Mouse (Mus musculus) neutrophil, adult 83 days (primary cell): ENCODE measurements around the gene Defb48. TPM values are rescaled to one million over a fixed set of nuclear protein-coding genes. Genes with fewer than 3 reads are reported as not detected.

Experiments used
- total RNA-seq, 2 experiments: library from RNA; stranded (reverse); gene quantifications; one replicate each; pipeline ENCODE4 v1.2.4; 2023

The Defb48 gene
- total RNA-seq, result not detected

DNA sequence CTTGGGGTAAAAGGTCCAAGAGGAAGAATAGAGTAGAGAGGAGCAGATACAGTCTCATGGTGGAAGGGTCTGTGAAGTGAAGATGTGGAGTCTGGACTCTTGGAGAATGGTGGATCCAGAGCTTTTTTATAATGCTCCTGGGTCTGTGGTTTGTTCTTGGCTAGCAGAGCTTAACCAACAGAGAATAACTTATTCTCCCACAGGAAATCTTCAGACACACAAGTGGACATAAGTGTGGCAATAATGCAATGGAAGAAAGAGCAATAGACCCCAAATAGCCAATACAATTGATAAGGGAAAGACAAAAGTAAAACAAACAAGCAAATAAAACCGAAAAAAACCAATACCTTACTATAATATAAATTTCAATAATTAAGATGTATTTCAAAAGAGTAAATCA lies at the start of gene Defb48:
Gene Defb48, minus strand, starts transcription at position 101 of the 400 bp plus-strand sequence.

DNA sequence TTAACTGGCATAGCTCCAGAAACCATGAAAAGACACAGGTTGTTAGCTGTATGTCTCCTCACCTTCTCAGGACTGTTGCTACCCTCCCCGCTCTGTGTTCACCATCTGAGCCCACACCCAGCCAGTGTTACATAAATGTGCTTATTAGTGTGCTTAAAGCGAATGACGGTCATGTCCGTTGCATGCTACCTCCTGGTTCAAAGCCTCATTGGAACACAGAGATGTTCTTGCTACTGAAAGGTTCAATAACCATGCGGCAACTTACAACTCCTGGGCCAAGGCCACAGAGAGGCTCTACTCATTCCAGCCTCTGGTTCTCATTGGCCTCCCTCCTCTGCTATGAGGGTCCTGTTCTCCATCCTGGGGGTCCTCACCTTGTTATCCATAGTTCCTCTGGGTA lies 27.2 kb upstream of the Defb48 start, which contains the start of gene Defb43:
Gene Defb43, plus strand, starts transcription at position 301 of the 400 bp plus-strand sequence.

DNA sequence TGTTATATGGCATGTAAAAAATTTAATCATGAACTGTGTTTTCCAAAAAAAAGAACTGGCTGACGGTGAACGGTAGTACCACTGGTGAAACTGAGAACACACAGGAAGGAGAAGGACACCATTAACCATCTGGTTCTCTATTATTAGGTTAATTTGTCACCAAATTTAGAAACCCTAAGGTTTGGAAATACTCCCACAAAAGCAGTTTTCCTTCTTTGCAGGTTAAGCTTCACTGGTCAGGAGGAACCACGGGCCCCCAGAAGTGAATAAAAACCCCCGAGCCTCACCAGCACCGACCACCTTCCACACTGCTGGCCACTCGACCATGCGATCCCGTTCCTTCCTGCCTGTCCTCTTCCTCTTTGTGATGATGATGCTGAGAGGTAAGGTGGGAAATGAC lies 13.5 kb upstream of the Defb48 start, which contains the start of gene Defb47:
Gene Defb47, plus strand, starts transcription at position 301 of the 400 bp plus-strand sequence.

Other genes with a start within 250 kb of the Defb48 start
- gene Ints6, start 223.3 kb downstream of the Defb48 start, total RNA-seq, result 10 to 100 TPM; 35.0 to 35.8 TPM
- 10 to 100 TPM; 53.9 to 61.0 TPM for gene Wdfy2, start 146.8 kb downstream of the Defb48 start, total RNA-seq
- not detected for gene Defb47, start 13.6 kb upstream of the Defb48 start, total RNA-seq
- gene Defb43, start 27.3 kb upstream of the Defb48 start, total RNA-seq, result not detected
- gene Defb42, start 62.5 kb upstream of the Defb48 start, total RNA-seq, result not detected
- not detected for gene Defb30, start 65.5 kb upstream of the Defb48 start, total RNA-seq